Mouse (Mus musculus): ENCODE data around the gene Zfp444.
"Not testable (repeated sequence)": the region's sequence is repeated elsewhere in the genome, so short reads cannot be mapped to it uniquely, and the experiment has no call there.

The Zfp444 gene

DNA sequence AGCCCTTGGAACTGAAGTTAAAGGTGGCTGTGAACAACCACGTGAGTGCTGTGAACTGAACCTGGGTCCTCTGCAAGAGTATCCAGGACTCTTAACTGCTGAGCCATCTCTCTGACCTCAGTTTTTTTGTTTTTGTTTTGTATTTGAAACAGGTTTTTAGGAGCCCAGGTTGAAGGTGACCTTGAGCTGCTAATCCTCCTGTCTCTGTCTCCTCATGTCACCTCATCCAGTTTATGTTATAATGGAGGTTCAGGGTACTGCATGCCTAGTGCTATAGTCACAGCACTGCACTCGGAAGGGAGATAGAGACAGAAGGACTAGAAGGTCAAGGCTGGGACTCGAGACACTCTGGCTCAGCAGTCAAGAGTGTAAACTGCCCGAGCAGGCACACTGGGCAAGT lies 9.9 kb upstream of the Zfp444 start:
- no peak for DNase-seq

DNA sequence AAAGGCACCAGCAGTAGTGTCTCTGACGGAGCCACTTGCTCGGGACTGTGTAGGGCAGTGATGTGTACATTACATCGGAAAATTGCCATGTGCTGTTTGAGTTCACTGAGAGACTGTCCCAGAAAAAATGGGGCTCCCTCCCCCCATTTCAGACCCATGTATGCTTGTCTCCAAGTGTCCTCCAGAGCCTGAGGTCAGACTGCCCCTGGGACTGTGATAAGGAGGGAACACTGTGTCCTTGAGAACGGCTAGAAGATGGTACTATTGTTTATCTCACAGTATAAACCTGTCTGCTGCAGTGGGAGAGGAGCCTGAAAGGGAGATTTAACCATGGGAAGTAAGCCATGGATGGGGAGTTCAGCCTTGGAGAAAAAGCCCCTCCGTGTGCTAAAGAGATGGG lies 7.4 kb upstream of the Zfp444 start:
- DNase-seq: no peak

DNA sequence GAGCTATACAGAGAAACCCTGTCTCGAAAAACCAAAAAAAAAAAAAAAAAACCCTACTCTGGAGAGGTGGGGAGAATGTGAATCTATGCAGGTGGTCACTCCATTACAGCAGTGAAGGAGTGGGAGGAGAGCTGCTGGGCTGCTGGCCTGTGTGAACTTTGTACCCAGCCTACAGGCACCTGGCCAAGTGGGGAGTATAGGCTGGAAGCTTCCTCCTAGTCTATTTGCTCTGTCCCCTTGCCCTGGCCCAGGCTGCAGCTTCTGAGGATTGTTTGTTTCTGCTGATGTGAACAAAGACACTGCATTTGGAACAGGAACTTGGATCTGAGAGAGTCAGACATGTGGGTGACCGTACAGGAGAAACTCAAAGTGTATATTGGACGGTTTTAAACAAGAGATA lies 2.6 kb upstream of the Zfp444 start:
- peak; percentile 62 for DNase-seq

DNA sequence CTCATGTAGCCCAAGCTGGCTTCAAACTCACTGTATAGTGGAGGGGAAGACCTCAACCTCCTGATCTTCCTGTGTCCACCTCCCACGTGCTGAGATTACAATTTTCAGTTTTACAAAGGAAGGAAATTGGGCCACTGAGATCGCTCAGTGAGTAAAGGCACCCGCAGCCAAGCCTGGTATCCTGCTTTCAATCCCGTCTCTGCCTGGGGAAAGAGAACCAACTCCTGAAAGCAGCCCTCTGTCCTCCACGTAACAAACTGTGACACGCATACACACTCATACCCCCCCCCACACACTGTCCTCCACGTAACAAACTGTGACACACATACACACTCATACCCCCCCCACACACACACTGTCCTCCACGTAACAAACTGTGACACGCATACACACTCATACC lies 1.6 kb upstream of the Zfp444 start:
- no peak for DNase-seq

DNA sequence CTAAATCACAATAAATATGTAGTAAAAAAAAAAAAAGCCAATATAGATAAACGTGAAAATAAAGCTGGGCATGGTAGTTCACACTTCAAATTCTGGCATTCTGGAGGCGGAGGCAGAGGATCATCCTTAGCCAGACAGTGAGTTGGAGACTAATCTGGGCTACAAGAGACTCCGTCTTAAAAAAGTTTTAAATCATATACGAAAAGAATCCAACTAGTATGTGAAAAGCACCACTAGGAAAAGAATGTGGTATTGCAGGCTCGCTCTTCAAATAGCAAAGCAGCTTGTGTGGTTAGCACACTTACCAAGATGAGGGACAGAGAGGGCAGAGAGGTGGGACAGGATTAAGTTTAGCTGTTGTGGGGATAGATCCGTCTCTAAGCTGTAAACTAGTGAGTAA lies 1.2 kb upstream of the Zfp444 start:
- no peak for DNase-seq

DNA sequence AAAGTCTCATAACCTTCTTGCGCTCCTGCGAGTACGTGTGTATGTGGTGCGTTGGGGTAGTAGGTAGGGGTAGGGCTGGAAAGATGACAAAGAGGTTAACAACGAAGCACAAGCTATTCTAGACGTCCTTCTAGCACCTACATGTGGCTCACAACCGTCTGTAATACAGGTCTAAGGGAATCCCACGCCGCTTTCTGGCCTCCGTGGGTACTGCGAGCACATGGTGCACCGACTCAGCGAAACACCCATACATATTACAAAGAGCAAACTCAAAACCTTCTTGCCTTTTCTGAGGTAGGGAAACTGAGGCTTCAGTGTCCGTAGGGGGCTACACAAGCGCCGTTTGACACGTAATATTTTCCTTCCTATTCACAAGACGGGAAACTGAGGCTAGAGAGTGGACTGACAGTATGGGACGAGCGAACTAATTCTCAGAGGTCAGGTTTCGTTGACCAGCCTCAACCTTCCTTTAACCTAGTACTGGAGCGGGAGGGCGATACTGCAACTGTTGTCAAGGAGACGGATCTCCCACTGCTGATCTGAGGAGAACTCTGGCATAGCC lies 501 bp upstream of the Zfp444 start:
- DNase-seq: peak; percentile 82

DNA sequence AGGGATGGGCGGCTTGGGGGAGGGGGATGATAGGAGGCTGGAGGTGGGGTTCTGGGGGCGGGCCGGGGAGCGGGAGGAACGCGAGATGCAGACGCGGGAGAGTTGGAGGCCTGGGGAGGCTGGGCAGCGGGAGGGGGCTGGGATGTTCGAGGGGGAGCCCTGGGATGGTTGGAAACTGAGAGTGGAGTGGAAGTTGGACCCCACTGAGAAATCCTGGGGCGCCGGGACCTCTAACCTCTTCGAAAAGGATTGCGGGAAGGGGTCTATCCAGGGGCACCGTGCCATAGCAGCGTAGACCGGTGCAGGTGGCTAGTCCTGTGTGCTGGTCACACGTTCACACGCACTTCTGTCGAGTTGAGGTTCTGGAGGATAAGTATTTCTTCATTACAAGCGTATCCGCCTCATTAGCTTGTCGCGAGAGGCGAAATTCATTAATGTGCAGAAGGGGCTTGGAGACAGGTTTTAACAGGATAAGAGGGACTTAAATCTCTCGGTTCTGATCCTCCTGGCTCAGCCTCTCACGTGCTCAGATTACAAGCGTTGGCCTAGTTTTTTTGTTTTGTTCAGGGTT lies 733 bp downstream of the Zfp444 start:
- DNase-seq: no peak

DNA sequence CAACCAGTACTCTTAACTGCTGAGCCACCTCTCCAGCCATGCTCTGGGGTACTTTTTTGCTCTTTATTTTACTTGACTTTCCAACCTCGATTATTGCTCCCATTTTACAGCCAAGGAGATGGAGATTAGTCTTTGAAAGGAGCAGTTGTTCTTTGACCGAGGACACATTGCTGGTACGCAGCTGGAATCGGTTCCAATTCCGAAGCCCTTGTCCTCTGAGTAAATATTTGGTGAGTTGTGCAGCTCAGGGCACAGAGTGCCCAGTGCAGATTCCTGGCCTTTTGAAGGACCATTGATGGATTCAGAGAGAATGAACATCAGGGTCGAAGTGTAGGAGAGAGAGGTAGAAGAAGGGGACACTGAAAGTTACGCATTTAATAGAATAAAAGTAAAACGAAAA lies 1.8 kb downstream of the Zfp444 start:
- no peak for DNase-seq

DNA sequence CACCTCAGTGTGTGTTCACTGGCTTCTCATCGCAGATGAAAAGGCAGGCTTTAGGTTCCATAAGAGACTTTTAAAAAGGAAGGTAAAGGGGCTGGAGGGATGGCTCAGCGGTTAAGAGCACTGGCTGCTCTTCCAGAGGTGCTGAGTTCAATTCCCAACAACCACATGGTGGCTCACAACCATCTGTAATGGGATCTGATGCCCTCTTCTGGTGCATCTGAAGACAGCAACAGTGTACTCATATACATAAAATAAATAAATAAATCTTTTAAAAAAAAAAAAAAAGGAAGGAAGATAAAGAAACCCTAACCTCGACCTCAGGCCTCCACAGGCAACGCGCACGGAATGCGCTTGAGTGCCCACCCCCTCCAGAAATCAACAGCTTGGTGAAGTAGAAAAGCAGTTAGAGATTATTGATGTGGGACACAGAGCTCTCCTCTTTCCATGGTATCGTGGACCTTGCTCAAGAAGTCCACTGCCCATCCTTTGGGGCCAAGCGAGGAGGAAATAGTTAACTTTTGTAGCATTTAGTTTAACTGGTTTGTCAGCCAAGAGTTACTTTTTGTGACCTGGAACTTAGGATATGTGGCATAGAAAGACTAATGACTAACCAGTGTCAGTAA lies 2.5 kb downstream of the Zfp444 start:
- DNase-seq: not testable (repeated sequence)

DNA sequence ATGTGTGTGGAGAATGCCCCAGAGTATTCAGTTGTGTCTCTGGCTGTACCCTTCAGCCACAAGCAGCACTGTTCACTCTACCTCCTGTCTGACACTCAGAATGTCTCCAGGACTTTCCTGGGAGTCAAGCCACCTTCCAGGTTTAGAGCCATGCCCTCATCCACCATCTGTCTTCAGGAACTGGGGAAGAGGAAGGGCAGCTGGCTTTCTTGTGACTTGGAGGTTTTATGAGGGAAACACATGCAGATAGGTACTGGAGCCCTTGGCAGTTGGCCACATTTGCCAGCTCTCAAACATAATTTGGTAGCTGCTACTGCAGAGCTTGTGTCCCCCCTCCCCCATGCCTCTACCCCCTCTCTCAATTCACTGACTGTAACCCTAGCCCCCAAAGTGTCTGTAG lies 7.0 kb downstream of the Zfp444 start:
- no peak for DNase-seq

DNA sequence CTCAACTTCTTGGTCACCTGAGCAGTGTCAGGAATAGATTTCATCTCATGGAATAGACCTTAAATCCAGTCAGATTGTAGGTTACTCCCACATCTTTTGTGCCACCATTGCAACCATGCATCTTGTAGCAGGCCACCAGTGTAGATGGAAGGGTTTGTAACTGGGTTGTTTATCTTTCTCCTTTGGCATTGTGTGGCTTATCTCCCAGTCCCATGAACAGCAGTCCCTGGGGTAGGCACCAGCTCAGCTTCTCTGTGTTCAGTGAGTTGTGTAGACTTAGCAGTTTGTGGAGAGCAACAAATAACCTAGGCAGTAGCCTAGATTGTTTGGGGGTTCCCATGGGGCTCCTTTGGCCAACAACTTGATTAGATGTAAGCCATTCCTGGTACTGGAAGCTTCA lies 10.9 kb downstream of the Zfp444 start:
- no peak for DNase-seq

DNA sequence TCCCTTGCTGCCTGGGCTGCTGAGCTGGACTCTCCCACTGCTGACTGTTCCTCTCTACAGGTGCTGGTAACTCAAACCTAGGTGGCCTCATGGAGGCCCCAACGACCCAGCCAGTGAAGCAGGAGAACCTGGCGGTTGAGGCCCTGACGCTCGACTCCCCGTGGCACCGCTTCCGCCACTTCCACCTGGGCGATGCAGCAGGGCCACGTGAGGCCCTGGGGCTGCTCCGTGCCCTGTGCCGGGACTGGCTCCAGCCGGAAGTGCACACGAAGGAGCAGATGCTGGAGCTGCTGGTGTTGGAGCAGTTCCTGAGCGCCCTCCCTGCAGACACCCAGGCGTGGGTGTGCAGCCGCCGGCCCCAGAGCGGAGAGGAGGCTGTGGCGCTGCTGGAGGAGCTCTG lies 11.8 kb downstream of the Zfp444 start:
- DNase-seq: no peak

DNA sequence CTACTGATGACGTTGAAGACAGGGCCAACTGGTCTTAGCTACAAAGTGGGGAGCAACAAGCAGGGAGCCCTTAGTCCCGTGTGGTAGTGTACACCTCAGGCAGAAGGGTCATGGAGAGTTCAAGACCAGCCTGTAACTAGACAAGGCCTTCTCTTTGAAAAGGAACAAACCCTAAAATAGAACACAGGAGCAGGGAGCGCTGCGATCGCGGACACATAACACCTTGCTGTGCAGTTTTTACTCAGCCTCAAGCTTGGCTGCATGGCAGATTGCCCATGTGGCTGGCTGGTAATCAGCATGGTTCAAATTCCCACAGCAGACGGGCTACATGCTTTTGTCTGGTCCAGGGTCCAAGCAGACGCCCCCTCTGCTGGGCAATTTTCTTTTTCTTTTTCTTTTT lies 12.5 kb downstream of the Zfp444 start:
- no peak for DNase-seq

DNA sequence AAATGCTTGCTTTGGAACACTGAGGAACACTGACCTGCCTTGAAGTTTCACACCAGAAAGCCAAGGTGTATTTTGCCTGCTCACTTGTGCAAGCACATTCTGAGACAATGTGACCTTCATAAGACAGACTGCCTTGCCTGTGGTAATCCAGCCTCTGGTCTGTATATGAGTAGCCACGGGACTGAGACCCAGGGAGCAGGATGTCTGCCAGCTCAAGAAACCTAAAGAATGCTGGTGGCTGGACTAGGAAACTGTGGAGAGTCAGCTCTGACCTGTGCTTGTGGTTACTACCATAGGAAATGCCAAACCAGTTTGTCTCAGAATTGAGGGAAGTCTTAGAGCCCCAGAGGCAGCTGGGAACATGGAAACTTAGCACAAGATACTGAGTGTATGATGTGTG lies 13.4 kb downstream of the Zfp444 start:
- no peak for DNase-seq

DNA sequence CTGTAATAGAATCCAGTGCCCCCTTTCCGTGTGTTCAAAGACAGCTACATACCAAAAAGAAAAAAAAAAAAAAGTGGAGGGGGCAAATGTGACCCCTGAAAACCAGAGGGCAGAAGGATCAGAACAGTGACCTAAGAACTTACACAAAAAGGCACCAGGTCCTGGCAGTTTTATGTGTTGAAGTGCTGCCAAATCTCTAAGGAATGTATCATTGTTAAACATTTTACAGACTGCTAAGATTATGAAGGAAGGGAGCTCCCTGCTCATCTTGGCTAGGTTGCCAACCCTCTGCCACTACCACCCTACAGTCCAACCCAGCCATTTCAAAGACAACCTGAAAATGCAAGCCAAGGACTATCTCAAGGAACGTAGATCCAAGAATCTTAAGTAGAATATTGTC lies 14.2 kb downstream of the Zfp444 start:
- DNase-seq: no peak

DNA sequence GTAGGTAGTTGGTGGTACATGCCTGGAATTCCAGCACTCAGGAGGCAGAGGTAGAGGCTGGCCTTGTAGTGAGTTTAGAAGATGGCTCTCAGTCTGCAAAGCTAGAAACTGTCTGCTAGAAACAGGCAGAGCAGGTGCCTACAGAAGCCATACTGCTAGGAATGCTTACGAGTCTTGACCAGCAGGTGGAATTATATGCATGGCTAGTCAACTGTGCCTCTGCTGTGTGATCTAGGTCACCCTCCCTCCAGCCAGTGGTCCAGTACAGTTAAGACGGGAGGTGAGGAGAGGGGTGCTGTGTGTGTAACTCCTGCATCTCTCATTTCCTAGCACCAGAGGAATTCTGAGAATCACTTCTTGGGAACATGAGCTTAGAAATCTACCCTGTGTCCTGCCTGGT lies 14.7 kb downstream of the Zfp444 start:
- no peak for DNase-seq

DNA sequence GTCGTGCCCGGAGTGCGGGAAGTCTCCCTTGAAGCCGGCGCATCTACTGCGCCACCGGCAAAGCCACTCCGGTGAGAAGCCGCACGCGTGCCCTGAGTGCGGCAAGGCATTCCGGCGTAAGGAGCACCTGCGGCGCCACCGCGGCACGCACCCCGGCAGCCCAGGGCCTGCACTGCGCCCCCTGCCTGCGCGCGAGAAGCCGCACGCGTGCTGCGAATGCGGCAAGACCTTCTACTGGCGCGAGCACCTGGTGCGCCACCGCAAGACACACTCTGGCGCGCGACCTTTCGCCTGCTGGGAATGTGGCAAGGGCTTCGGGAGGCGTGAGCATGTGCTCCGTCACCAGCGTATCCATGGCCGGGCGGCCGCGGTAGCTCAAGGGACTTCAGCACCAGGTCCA lies 17.5 kb downstream of the Zfp444 start:
- no peak for DNase-seq

DNA sequence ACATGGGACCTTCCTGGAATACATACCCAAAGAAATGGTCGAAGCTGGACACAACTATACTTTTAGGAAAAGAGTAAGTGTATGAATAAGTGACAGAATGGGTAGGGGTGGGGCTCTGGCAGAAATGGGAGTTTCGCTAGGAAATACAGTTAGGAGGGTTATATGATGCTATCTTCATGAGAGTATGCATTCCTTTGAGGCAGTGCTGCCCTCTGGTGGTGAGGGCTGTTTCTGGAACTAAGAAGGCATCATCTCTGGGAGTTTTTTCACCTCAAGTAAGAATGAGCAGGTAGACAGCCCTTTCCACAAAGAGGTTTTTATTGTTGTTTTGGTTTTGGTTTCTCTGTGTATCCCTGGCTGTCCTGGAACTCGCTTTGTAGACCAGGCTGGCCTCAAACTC lies 19.4 kb downstream of the Zfp444 start:
- peak; percentile 86 for DNase-seq

DNA sequence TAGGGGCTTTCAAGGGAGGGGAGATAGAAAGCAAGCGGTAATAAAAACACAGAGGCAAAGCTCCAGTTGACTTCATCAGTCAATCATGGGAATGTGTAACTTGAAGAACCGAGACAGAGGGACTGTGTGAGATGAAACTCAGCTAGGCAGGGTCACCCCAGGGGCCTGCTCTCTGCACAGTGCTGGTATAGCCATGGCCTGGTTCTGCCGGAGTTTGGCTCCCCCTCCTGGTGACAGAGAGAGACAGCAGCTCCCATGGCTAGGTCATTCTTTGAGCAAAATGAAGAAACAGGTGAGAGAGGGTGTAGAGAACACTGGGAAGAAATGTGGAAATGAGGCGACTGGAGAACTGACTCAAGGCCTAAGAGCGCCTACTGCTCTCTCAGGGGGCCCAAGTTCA lies 22.1 kb downstream of the Zfp444 start:
- DNase-seq: peak; percentile 78

DNA sequence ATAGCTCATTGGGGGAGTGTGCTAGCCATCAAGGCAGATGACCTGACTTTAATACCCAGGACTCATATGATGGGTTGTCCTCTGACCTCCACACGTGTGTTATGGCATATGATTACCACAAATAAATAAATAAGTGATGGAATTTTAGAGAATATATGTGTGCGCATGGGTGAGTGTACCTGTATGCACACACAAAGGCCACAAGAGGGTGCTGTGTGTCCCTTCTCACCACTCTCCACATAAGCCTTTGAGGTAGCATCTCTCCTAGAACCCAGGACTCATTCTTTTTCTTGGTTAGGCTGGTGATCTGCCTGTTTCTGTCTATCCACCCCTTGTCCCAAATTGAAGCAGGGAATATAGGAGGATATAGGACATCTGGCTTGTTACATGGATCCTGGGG lies 23.8 kb downstream of the Zfp444 start:
- no peak for DNase-seq

DNA sequence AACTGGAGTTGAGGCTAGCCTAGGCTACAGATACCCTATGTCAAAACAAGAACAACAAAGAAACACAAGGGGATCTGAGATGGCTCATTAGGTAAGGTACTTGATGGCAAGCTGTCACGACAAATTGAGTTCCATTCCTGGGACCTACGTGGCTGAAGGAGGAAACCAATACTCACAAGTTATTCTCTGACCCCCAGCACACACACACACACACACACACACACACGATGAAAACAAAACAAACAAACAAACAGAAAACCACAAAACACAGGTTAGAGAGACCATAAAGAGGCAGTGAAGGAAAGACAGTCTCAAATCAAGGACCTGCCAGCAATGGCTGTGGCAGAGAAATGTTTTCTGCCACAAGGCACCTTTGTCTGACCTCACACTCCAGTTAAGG lies 24.8 kb downstream of the Zfp444 start, which contains the start of gene Galp:
TSS of gene Galp (plus strand) at position 301 of the 400 bp plus-strand sequence.
- no peak for DNase-seq

DNA sequence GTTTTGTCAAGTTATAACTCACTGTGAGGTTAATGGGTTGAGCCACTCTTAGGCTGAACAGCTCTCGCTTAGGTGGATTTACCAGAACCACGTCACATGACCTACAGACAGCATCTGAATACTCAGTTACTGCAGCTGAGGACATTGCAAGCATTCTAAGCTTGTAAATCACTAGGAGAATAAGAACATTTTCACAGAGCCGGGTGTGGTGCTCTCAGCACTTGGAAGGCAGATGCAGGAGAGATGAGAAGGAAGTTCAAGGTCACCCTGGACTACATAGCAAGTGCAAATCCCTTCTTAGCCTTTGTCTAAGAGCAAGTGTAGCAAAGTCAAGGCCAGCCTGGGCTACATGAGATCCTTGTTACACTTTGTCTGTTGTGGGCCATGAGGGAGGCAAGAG lies 32.2 kb downstream of the Zfp444 start:
- no peak for DNase-seq

DNA sequence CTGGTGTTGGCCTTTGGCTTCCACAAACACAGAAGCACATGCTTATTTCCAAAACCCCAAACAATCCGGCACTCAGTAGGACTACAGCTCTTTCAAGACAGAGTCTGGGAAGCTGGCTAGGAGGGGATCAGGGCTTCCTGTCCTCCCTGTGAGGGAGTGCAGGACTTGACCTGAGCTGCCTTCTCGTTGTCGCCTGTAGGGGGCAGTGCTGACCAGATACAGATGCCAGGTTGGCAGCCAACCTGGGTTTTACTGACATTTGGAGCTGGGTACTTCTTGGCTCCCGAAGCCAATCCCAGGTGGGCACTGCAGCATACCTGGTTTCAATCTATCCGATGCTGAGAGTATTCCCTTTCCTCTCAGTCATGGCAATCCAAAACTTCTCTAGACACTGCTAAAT lies 41.1 kb downstream of the Zfp444 start:
- peak; percentile 19 for DNase-seq

DNA sequence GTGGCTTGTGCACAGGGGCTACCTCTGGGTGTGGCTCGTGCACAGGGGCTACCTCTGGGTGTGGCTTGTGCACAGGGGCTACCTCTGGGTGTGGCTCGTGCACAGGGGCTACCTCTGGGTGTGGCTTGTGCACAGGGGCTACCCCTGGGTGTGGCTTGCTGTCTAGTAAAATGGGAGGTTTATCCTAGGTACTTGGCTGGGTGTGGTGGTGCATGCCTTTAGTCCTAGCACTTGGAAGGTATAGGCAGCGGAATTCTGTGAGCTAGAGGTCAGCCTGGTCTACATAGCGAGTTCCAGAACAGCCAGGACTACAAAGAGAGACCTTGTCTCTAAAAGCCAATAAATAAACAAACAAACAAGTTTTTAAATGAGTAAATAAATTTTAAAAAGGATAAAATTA lies 42.7 kb downstream of the Zfp444 start:
- DNase-seq: not testable (repeated sequence)

DNA sequence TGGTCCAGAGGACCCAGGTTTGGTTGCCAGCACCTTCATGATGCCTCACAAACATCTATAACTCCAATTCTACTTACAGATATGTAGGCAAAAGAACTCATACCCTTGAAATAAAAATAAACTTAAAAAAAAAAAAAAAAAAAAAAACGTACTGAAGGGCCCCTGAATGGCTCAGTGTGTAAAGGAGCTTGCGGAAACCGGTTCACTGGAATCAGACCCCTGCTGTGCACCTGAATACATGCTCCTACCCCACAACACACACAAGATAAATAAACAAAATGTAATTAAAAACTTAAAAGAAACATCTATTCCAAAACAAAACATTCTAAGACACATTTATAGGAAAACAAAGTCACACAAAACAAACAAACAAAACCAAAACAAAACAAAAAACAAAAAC lies 48.1 kb downstream of the Zfp444 start:
- no peak for DNase-seq
